Mouse (Mus musculus) monocyte, adult 5-6 weeks (primary cell): ENCODE measurements at regions not wholly inside any gene's neighbourhood (a gene's known extent, or its start where the extent isn't known, plus 50 kb on each side); places are given as distances from the start of the nearest gene placed in this dataset.

ENCODE experiments used
- ATAC-seq: fragments of 153-309, 156-312 bp; replicated peaks from 2 replicates; pipeline ENCODE4 v1.8.0; 2017; ENCODE audit warnings: mild to moderate bottlenecking; ENCODE audit not compliant: low TSS enrichment, insufficient number of reproducible peaks, severe bottlenecking, poor library complexity, low FRiP score

DNA sequence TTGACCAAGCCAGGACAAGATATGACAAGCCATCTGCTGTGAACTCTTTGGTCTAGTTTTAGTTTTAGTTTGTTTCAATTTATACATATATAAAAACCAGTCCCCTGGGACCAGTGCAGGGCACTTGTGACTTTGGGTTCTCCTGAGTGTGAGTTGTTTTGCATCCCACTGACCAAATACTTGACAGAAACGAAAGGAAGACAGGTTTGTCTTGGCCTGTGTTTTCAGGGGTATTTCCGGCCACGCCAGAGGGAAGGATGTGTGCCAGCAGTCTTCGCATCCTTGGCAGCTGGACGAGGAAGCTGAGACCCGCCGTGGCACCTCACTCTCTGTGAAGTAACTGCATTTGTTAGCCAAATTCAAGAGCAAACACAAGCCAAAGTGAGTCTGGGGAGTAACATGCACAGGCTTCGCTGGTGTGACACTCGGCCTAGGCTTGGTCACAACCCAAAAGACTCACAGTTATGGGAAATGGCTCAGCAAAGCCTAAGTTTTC, 101.5 kb upstream of the Egln3 start:
- ATAC-seq, result no peak

DNA sequence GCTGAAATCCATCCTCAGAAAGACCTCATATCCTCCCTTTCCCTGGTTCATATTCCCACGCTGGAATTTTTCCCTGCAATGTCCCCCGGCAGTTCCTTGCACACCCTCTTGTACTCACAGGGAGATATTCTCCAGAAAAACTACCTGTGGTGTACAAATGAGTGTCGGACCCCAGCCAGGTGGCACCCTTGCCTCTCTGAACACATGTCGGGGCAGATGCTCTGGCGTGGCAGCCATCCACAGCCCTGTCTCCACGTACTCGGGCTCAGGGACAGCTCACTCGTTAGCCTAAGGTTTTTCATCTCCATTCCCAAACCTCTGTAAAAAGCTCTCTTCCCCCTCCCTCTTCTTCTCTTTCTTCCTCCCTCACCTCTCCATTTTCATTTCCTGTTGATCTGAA, 100.1 kb upstream of the Egln3 start:
- ATAC-seq, result no peak

DNA sequence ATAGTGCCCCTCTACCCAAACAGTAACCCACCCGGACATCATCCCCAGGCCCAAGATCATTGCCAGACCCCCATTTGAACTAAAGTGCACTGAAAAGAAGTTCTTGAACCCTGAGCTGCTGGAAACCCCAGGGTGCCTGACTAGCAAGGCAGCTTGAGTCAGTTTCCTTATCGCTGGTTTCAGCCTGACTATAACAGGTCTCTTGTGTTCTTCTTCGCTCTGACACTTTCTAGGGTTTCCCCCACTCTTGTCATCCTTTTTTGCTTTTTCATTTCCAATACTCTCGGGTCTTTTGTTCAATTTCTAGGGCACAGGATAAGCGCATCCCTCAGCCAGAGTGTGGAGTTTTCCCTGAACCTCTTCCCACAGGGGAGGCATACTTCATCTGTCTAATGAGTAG, 95.8 kb upstream of the Egln3 start:
- ATAC-seq, result no peak

DNA sequence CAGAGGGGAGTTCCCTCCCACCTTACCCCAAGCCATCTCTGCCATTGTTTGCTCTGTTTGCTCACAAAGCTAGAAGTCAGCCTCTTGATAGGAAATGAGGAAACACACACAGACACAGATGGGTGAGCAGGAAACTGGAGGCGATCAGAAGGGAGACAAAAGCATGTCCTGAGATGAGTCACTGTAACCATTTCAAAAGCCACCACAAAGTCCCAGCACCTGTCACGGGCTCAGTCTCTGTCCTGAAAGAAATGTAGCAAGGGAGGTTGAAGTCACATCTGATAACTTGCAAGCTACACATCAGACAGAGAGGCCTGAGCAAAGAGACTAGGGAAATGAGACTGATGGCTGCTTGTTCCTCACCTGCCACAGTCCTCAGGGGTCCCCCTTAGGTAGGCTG, 89.6 kb upstream of the Egln3 start:
- ATAC-seq, result no peak

DNA sequence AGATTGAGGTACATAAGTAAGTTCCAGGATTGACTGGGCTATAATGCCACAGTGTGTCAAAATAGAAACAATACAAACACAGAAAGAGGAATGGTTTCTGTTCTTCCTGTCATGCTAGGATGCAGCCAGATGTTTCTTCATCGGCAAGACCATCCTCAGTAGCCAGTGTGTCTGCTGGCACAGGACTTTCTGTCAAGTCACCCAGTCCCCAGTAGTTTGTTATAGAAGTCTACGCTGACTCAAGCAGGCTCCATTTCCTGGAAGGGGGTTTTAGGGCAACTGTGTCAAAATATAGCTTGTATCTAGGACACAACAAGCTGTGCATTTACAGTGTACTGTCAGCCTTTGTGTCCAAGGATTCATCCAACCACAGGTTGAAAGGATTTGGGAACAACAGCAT, 86.7 kb upstream of the Egln3 start:
- no peak for ATAC-seq

DNA sequence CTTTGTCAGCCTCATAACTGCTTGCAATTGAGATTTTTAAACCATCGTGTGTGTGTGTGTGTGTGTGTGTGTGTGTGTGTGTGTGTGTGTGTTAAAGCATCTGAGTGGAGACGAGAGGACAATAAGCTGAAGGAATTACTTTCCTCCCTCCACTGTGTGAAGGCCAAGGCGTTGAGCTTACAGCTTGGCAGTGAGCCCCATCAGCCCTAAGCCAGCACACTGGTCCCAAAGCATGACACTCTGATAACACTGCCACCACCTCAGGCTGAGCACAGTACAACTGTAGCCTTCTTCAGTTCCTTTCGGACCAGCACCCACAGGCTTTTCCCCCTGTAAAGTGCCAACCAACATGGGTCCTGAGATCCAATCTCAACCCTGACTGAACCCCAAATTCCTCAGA, 85.1 kb upstream of the Egln3 start:
- ATAC-seq, result no peak

DNA sequence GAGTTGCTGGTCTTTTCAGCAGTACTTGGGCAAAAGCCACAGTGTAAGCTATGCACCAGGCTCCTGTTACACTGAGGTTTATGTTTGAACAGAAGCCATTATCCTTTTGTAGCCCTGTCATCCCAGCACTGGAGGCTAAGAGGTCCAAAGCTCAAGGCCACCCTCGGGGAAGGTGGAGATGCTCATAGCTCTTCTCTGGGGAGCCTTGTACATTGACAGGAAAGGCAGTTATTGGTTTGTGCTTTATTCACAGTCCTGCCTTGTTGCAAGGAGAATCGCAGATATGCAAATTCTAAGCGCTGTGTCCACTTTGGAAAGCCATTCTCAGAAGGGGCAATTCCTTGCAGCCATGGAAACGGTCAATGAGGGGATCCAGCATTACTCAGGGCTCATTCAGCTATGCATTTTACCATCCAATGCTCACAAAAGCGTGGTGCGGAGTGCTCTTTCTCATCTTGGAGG, 84.4 kb upstream of the Egln3 start:
- no peak for ATAC-seq

DNA sequence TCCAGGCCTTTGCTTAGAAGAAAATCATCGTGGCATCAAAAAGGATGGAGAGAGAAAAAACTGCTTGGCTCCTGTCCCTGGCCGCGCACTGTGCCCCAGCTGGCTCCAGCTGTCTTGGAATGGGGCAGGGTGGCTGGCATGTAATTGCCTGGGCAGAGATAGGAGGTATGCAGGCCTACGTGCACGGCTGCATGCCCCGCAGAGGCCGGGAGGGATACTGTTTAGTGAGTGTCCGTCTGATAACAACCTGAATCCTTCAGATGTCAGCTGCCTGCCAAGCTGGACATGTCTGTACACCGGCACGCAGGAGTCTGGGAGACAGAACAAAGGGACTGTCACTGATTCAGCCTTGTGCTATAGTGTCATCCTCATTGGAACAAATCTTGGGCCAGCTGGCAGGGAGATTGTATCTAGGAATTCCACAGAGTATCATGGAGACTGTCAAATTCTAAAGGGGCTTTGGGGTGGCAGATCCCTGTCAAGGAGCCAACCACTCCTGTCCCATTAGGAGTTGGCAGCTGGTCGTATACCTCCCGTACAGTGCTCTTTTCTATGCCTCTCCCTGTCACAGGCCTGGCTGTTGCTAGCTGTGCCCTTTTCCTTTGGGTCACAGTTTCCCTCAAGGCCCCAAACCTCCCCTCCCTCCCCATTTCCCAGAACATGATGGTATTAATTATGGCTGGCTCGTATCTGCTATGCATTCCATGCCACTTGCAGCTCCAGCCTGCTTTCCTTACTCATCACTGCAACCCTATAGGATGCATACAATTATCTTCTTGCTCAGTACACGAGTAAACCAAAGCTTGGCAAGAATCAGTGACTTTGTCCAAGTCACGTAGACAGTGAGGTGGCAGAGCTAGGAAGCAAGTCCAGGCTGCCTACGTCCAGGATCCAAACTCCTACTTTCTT, 83.5 kb upstream of the Egln3 start:
- no peak for ATAC-seq

DNA sequence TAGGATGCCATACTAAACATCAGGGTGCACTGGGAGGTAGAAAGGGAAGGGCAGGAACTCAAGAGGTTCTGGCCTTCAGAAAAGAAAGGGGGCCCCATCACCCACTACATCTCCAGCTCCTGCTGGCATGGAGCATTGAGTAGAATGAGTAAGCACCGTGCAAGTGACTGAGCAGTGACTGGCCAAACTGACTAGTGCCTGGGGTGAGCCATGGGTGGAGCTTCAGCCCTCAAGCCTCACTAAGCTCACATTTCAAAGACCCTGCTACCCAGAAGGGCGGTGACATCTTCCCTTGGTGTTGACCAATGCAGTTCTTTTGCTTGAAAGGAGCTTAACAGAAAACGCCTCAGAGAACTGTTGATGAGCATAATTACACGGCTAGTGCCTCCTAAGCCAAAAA, 80.0 kb upstream of the Egln3 start:
- ATAC-seq, result no peak

DNA sequence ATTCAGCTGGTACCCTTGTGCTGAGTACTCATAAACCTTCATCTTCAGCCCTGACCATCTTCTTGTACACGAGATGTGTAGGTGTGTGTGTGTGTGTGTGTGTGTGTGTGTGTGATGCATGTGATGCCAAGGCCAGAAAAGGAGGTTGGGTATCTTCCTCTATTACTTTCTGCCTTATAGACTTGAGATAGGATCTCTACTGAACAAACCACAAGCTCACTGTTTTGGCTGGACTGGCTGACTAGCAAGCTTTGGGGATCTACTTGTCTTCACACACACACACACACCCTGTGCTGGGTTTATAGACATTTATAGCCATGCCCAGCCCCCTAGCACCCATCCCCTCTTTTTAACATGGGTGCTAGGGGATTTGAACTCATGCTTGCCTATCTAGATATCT, 79.4 kb upstream of the Egln3 start:
- no peak for ATAC-seq

DNA sequence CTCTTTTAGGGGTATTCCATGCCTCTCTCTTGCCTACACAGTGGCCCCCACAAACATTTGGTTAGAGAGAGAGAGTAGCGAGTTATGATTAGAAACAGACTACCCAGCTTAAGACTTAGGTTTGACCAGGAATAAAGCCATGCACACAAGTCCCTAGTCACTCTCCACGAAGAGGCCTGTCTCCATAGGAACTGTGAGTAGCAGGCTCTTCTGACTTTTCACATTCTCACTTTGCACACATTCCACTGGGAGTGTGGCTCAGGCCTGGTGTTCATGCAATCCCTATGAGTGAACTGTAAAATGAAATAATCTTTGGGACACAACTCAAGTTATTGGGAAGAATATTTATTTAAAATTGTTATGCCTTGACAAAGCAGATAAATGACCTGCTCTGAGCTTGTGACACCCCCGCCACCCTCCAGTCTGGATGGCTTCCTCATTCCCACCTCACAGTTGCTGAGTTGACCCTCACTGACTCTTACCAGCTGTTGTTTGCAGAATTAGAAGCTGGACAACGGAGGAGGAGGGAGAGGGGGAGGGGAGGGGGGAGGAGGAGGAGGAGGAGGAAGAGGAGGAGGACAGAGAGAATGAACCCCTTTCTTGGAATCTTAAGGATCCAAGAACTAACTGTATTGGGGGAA, 78.7 kb upstream of the Egln3 start:
- ATAC-seq, result no peak

DNA sequence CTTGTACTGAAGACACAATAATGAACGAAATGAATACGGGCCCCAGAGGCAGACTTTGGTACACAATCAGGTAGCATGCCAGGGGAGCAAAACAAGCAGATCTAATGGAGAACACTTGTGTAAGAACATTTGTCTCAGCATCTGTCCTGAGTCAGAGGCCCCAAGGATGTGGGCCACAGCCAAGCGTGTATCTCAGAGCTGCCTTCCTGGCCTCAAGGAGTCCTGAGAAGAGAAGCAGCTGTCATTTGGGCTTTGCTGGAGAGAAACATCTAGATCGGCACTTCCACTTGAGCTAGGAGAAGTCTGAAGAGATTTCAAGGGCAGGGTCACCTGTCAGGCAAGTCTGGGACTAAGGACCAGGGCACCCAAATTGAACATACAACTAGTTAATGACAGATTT, 76.8 kb upstream of the Egln3 start:
- no peak for ATAC-seq

DNA sequence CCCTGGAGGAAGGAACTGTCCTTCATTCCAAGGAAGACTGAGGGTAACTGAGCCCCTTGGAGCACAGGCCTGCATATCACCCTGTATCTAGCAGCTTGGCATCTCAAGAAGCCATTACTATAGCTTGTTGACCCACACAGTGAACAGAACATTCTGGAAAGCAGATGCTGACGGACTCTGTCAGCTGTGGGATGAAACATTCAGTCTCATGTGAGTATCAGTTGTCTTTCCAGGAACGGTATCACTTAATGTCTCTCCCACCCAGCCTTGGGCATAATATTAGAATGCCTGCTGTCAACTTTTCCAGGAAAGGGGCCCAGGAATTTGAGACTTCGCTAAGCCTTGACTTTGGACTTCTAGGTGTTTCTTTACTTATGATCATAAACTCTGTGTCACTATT, 76.3 kb upstream of the Egln3 start:
- ATAC-seq, result no peak

DNA sequence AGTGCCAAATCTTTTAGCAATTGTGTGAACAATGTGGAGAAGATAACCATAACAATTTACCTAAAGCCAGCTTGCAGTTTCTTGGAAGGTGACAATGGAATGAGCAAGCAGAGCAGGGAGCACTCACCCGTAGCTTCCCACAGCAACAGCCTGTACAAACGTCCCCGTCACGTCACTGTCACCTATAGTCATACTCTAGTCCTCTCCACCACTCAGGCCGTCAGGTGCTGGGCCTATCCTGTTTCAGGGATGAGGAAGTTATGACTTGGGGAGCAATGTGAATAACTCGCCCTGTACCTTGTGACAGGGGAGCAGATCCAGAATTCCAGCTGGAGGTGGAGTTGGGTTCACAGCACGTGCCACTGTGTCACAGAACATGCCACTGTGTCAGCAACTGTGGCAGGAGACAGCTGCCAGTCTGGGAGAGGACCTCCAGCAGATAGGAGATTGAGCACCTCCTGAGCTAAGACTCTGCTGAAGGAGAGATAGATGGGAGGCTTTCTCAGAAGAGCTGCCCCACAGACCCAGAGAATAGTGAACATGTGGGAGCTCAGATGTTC, 73.4 kb upstream of the Egln3 start:
- ATAC-seq, result no peak

DNA sequence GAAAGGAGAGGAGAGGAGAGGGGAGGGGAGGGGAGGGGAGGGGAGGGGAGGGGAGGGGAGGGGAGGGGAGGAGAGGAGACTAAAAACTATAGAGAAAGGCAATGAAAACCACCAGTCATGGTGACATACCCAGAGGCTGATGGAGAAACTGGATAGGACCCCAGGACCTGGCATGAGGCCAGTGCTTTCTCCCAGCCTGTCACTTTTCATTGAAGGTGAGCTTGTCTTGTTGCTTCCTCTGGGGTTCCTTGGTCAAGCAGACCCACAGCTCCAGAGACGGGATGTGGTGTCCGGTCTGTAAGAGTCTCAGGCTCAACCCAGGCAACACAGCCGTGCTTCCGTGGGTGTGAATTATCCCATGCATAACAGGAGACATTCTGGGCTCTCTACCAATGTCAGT, 69.8 kb upstream of the Egln3 start:
- no peak for ATAC-seq

DNA sequence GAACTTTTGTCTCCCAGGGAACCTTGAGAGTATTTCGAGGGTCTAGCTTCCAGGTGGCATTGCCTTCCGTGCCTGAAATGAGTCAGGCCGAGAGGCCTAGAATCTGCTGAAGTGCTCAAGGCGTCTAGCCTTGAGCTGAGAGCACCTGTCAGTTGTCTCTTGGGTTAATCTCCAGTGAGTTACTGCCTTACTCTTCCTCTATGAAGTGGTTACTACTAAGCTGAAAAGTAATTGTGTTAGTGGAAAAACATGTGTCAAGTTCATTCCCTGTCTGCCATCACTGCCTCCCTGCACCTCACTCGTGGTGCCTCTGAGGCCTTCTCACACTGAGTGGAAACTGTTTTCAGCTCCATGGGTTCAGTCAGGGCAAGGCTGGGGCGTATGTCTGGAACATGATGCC, 69.0 kb upstream of the Egln3 start:
- ATAC-seq, result no peak

DNA sequence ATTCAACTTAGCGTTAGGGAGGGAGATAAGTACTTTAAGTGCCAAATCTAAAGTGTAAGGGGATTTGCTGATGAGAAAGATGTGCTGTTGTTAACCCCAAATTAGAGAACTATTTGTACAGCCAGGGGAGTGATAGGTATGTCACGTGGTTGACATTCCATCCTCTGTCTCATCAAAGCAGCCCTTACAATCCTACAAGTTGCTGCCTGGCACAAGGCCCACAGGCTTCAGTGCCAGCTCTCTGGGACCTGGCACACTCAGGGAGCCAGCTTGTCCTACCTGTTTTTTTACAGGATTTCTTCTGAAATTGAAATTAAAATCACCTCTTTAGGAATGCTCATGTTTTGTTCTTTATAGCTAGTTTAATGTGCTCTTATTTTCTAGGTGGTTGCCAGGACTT, 68.6 kb upstream of the Egln3 start:
- no peak for ATAC-seq

DNA sequence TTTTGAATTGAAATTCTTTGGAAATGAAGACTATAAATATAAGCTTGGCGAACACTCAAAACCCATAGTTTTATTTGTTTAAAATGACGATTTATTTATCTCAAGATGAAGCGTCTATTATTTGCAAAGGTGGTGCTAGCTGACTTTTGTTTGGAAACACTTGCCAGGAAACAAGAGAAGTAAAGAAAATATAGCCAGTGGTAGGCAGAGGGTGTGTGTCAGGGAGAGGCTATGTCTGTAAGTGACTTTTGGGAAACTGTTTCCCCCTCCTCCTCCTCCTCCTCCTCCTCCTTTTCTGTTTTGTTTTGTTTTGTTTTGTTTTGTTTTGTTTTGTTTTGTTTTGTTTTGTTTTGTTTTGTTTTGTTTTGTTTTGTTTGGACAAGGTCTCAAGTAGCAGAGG, 62.2 kb upstream of the Egln3 start:
- ATAC-seq, result no peak

DNA sequence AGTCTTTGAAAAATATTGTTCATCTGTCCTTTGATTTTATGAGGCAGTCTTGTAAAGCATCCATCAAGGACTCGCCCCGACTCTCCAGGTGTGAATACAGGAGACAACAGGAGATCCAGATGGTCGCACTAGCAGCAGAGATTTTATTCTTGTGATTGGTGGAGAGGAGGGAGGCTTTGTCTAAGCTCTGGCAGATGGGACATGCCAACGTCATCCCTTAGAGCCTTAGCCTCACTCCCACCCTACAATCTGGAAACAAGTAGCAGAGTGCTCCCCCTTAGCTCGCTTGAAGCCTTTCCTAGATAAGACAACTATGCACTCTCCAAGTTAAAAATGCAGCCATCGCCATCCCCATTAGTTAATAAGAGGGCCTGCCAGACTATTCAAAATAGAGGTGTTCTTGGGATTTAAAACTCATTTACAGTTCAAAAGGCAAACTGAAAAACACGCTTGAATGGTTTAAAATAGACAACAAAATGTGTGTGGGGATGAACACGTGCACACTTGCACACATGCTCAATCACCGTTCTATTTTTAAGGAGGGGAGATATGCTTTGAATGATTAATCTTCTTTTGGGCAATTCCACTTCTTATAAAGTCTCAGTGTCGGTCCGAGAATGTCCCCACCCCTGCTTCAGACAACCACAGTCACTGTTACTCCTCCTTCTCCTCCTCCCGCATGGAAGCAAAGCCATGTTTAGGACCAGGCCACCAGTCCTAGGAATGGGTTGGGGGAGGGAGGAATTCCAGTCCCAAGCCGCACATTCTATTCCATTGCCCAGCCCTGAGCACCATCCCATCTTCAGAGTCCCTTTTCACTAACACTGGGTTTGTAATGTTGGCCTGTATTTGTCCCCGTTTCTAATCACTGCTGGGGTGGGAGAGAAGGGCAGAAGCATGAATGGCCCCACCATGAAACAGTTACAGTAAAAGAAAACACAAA, 61.5 kb upstream of the Egln3 start:
- ATAC-seq, result no peak
